ENCODE assay signal across 8 mouse cellular contexts in genomic region chr8:84783919-84784581, GRCm38 (mm10). TPM values are rescaled to one million over a fixed set of nuclear protein-coding genes. Genes with fewer than 3 reads are reported as not detected.
A peak's percentile ranks its signal among the peaks of the same experiment; 100 is the strongest.
DNase-seq lines count a peak whose midpoint lies in the region; ATAC-seq and TF ChIP-seq lines count a peak whose summit lies in the region.

No protein-coding gene starts in this region.

- ATAC-seq in hindbrain, embryonic 15.5 days (ENCODE audit: low FRiP score, low read depth) = no peak

- peak overlapping the region; percentile 55 for H3K4me3 ChIP-seq in testis, adult 2 months (ENCODE audit: control insufficient read depth, low read depth, low read length)
- H3K4me3 ChIP-seq in hindbrain, embryonic 15.5 days = peak overlapping the region; percentile 20
- H3K4me3 ChIP-seq in myocyte = no peak overlapping the region

- H3K4me1 ChIP-seq in testis, adult 2 months (ENCODE audit: control insufficient read depth, insufficient read depth, low read length) = peaks cover 24% of the 10 kb centered on the region
- H3K4me1 ChIP-seq in hindbrain, embryonic 15.5 days (replicated peaks) = peaks cover 65% of the 10 kb centered on the region

- no peaks in the 10 kb centered on the region for H3K36me3 ChIP-seq in testis, adult 2 months (ENCODE audit: control insufficient read depth, insufficient read depth, low read length)
- no peaks in the 10 kb centered on the region for H3K36me3 ChIP-seq in hindbrain, embryonic 15.5 days
- H3K36me3 ChIP-seq in myocyte (ENCODE audit: control insufficient read depth, insufficient read depth) = no peaks in the 10 kb centered on the region

- H3K4me2 ChIP-seq in hindbrain, embryonic 15.5 days = peak overlapping the region; percentile 50
- peak overlapping the region; percentile 77 for H3K4me2 ChIP-seq in myocyte (ENCODE audit: low read depth)

- DNase-seq in adrenal gland, postnatal 10 days = peak; percentile 74
- no peak for DNase-seq in adrenal gland, adult 8-10 months
- no peak for DNase-seq in testis, postnatal 10 days (ENCODE audit: low spot score)
- no peak for DNase-seq in spleen, postnatal 10 days (ENCODE audit: low spot score in 2 of 2)
- DNase-seq in right cerebral cortex, postnatal 14 days = no peak

- H3K9ac ChIP-seq in hindbrain, embryonic 15.5 days = peak overlapping the region; percentile 7; the same call in 1 of the 2 replicates

- no peak overlapping the region for H3K27ac ChIP-seq in testis, adult 2 months (ENCODE audit: control insufficient read depth, insufficient read depth, low read depth, low read length)
- 0 out of 2 replicates have a peak overlapping the region, but pooled peaks have one; percentile 6 for H3K27ac ChIP-seq in hindbrain, embryonic 15.5 days (replicated peaks)

- H3ac ChIP-seq in myocyte (ENCODE audit: control insufficient read depth, insufficient read length) = no peak overlapping the region

- peaks cover 83% of the 10 kb centered on the region for H3K79me2 ChIP-seq in myocyte (ENCODE audit: control insufficient read depth, insufficient read depth)

- WGBS in hindbrain, embryonic 15.5 days = 3% methylated on average over 33 of the region's 33 CpGs

- no peak for TF ChIP-seq CTCF in testis, adult 2 months (IDR thresholded peaks at IDR 0.05; ENCODE audit: control insufficient read depth, insufficient read depth, insufficient replicate concordance, low read depth, low read length)

- no peaks in the 10 kb centered on the region for H3K27me3 ChIP-seq in testis, adult 2 months (ENCODE audit: control insufficient read depth, insufficient read depth, low read length)
- H3K27me3 ChIP-seq in hindbrain, embryonic 15.5 days = peaks cover 70% of the 10 kb centered on the region
- H3K27me3 ChIP-seq in myocyte (ENCODE audit: control insufficient read depth, insufficient read depth, insufficient read length) = no peaks in the 10 kb centered on the region

- H3K9me3 ChIP-seq in hindbrain, embryonic 15.5 days = no peaks in the 10 kb centered on the region

- no peak for TF ChIP-seq POLR2A in testis, adult 2 months (IDR thresholded peaks at IDR 0.05; ENCODE audit: control insufficient read depth, low read depth, low read length)
- no peak for TF ChIP-seq POLR2A in myocyte (IDR thresholded peaks at IDR 0.05; ENCODE audit: insufficient read length, low read depth)

TF ChIP-seq in myocyte, 11 proteins besides CTCF, POLR2A, EP300 and RAD21:
- no peak for TF ChIP-seq MYOD1 (IDR thresholded peaks at IDR 0.05; ENCODE audit: control insufficient read depth in 1 of 3, insufficient read length in 2 of 3, low read depth in 2 of 3)
- TF ChIP-seq MAX (IDR thresholded peaks at IDR 0.05; ENCODE audit: low read depth) = no peak
- no peak for TF ChIP-seq TCF12 (IDR thresholded peaks at IDR 0.05; ENCODE audit: insufficient read depth, poor library complexity, severe bottlenecking)
- TF ChIP-seq USF1 (IDR thresholded peaks at IDR 0.05; ENCODE audit: low read depth) = no peak

RNA-seq across cellular contexts. Expression of gene Nfix, which starts 16.1 kb away (rescaled TPM):
- total RNA-seq in adrenal gland, postnatal 10 days (2021) = 100 to 1,000 TPM; 145 to 200 TPM
- total RNA-seq in adrenal gland, adult 8-10 months (2022) = 100 to 1,000 TPM in 3 of 4 experiments, 10 to 100 TPM in 1; 99.6 to 150 (median 117) TPM
- polyA plus RNA-seq in testis, adult 2 months (2012; rRNA removed) = 4.3 and 5.0 TPM in 2 replicates
- polyA plus RNA-seq in hindbrain, embryonic 15.5 days (2015; fragmentation: Nextera tagmentation; extraction: Ambion mirVana) = 71.2 and 87.6 TPM in 2 replicates
- polyA plus RNA-seq in myocyte (2012; fragmentation: generic; extraction: Trizol) = 65.7 TPM

RNA-seq across cellular contexts. Expression of gene Dand5, which starts 38.6 kb away (rescaled TPM):
- total RNA-seq in adrenal gland, postnatal 10 days (2021) = 1 to 10 TPM; 5.0 to 6.9 TPM
- total RNA-seq in adrenal gland, adult 8-10 months (2022) = 10 to 100 TPM; 11.2 to 14.9 (median 12.5) TPM
- 27.1 and 29.7 TPM in 2 replicates for polyA plus RNA-seq in testis, adult 2 months (2012; rRNA removed)
- polyA plus RNA-seq in hindbrain, embryonic 15.5 days (2015; fragmentation: Nextera tagmentation; extraction: Ambion mirVana) = 14.0 and 15.1 TPM in 2 replicates
- 6.7 TPM for polyA plus RNA-seq in myocyte (2012; fragmentation: generic; extraction: Trizol)

RNA-seq across cellular contexts. Expression of gene Gadd45gip1, which starts 47.3 kb away (rescaled TPM):
- 10 to 100 TPM; 39.2 to 40.0 TPM for total RNA-seq in adrenal gland, postnatal 10 days (2021)
- total RNA-seq in adrenal gland, adult 8-10 months (2022) = 10 to 100 TPM; 63.6 to 68.4 (median 66.2) TPM
- polyA plus RNA-seq in testis, adult 2 months (2012; rRNA removed) = 9.4 and 12.0 TPM in 2 replicates
- 39.7 and 40.6 TPM in 2 replicates for polyA plus RNA-seq in hindbrain, embryonic 15.5 days (2015; fragmentation: Nextera tagmentation; extraction: Ambion mirVana)
- polyA plus RNA-seq in myocyte (2012; fragmentation: generic; extraction: Trizol) = 21.8 TPM

RNA-seq across cellular contexts. Expression of gene Rad23a, which starts 56.4 kb away (rescaled TPM):
- 100 to 1,000 TPM in 1 of 2 experiments, 10 to 100 TPM in 1; 89.4 to 108 TPM for total RNA-seq in adrenal gland, postnatal 10 days (2021)
- total RNA-seq in adrenal gland, adult 8-10 months (2022) = 100 to 1,000 TPM; 107 to 125 (median 111) TPM
- 106 and 110 TPM in 2 replicates for polyA plus RNA-seq in testis, adult 2 months (2012; rRNA removed)
- polyA plus RNA-seq in hindbrain, embryonic 15.5 days (2015; fragmentation: Nextera tagmentation; extraction: Ambion mirVana) = 79.1 and 85.9 TPM in 2 replicates
- 139 TPM for polyA plus RNA-seq in myocyte (2012; fragmentation: generic; extraction: Trizol)

Comparison
In these comparisons a context has a peak if more than half of its experiments do, and no peak if none do; other contexts are left out.
1. RNA of gene Nfix, which starts 16.1 kb away (polyA plus RNA-seq): 71.2 to 87.6 TPM in hindbrain, embryonic 15.5 days and 65.7 TPM in myocyte (single experiment); 4.3 to 5.0 TPM in testis, adult 2 months; every median in the first group is over 10 times any median in the second.